Mouse (Mus musculus) ES-Bruce4 (cell line): Measurements from ENCODE around the gene Snai1.

Source experiments
- CTCF ChIP-seq: IDR thresholded peaks from one replicate; pipeline ENCODE4 v1.8.1; 2011; ENCODE audit warnings: low read depth, low read length
- EP300 ChIP-seq: IDR thresholded peaks from 2 replicates; pipeline ENCODE4 v1.6.1; 2011; ENCODE audit warnings: low read depth, low read length; ENCODE audit not compliant: insufficient read depth
- POLR2A ChIP-seq: IDR thresholded peaks from one replicate; pipeline ENCODE4 v1.8.1; 2011; ENCODE audit warnings: low read length; ENCODE audit not compliant: insufficient read depth

DNA sequence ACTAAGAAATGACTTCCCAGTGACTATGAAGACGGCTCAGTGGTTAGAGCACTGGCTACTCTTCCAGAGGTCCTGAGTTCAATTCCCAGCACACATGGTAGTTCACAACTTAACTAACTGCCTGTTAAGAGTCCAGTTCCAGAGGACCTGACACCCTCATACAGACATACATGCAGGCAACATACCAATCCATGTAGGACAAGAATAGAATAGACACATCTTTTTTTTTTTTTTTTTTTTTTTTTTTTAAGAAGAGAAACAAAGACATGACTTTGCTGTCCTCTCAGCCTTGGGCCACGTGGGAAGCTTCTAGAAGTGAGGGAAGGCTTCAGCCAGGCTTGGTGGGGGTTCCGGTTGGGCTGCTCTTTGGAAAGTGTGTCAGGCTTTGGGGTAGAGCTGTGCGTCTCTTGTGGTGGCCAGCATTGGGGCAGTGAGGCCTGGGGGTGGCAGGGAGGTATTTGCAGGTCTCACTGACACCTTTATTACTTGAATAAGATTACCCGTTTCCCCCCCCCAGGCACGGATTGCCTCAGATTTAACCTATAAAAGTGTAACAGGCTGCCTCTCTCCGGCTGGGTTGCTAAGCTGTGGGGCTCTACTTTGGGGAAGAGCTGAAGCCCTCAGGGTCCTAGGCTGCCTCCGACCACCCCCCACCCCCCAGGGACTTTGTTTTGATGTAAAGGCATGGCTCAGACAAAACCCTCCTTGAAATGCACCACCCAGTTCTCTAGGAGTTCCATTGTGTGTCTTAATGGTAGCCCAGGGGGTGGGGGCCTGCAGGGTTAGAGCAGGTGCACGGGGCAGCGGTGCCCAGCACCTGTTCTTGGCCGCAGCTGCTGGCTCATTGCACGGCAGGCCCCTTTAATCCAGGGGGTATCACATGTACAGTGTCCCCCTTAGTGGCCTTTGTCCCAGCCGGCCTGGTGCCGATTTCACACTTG lies 1.8 kb downstream of the Snai1 start:
- TF ChIP-seq CTCF (no peak), POLR2A (no peak), EP300 (peak; percentile 82)
